In the genomic region with DNA sequence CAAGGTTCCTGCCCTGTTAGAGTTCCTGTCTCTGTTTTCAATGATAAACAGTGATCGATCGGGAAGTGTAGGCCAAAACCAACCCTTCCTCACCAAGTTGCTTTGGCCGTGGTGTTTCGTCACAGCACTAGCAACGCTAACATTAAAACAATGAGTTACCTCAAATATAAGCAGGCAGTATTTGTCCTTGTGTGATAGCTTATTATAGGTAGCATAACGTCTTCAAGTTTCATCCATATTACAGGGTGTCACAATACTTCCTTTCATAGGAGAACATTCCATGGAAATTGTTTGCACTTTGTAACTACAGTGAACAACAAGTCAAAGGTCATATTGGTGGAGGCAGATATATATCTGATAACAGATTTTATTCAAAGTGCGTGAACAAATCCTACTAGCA, we compare ENCODE assay signal across 22 mouse cellular contexts.
DNase-seq lines count a peak whose midpoint lies in the region; ATAC-seq and TF ChIP-seq lines count a peak whose summit lies in the region.
"Had no signal": no experiment of that assay in that cellular context is flagged by ENCODE, and none has a peak within 500 bp of the region (broad histone marks: within the 10 kb centered on the region; RNA-seq: fewer than 3 reads in every experiment).

No protein-coding gene starts in this region.

- no peak overlapping the region for H3K9ac ChIP-seq in forebrain, embryonic 15.5 days (replicated peaks)
- H3K9ac ChIP-seq in forebrain, embryonic 16.5 days (replicated peaks; ENCODE audit: low read depth, low read length) = no peak overlapping the region
- H3K9ac ChIP-seq in heart, embryonic 16.5 days (ENCODE audit: low read length) = no peak overlapping the region
- H3K9ac ChIP-seq: forebrain, embryonic 13.5 days; intestine, embryonic 15.5 days had no signal

- peaks cover 31% of the 10 kb centered on the region for H3K4me1 ChIP-seq in forebrain, embryonic 15.5 days
- peaks cover 22% of the 10 kb centered on the region for H3K4me1 ChIP-seq in forebrain, embryonic 16.5 days (replicated peaks; ENCODE audit: control insufficient read depth, insufficient read depth, low read length)
- peaks cover 16% of the 10 kb centered on the region for H3K4me1 ChIP-seq in heart, embryonic 16.5 days (ENCODE audit: control insufficient read depth, insufficient read depth, low read length)
- H3K4me1 ChIP-seq in limb, embryonic 10.5 days = peaks cover 63% of the 10 kb centered on the region

- H3K27ac ChIP-seq in forebrain, embryonic 15.5 days (replicated peaks) = peak overlapping the region; percentile 88; the same call in 1 of the 2 replicates
- H3K27ac ChIP-seq in forebrain, embryonic 16.5 days (ENCODE audit: low read length) = no peak overlapping the region
- H3K27ac ChIP-seq in heart, embryonic 16.5 days (ENCODE audit: low read length) = 0 out of 2 replicates have a peak overlapping the region, but pooled peaks have one; percentile 8
- H3K27ac ChIP-seq in left cerebral cortex, adult 2 months = peak overlapping the region; percentile 93; the same call in 1 of the 2 replicates
- peak overlapping the region; percentile 62; the same call in 1 of the 2 replicates for H3K27ac ChIP-seq in limb, embryonic 10.5 days

- no peaks in the 10 kb centered on the region for H3K27me3 ChIP-seq in forebrain, embryonic 15.5 days
- no peaks in the 10 kb centered on the region for H3K27me3 ChIP-seq in forebrain, embryonic 16.5 days (replicated peaks; ENCODE audit: control insufficient read depth, insufficient read depth, low read length)
- no peaks in the 10 kb centered on the region for H3K27me3 ChIP-seq in heart, embryonic 16.5 days (ENCODE audit: control insufficient read depth, insufficient read depth, low read length)
- H3K27me3 ChIP-seq in limb, embryonic 10.5 days (ENCODE audit: low read depth, poor library complexity, severe bottlenecking) = no peaks in the 10 kb centered on the region
- H3K27me3 ChIP-seq: forebrain, embryonic 13.5 days; intestine, embryonic 15.5 days had no signal

- no peak overlapping the region for H3K4me2 ChIP-seq in forebrain, embryonic 15.5 days (replicated peaks)
- H3K4me2 ChIP-seq in forebrain, embryonic 16.5 days (ENCODE audit: low read length) = no peak overlapping the region
- no peak overlapping the region for H3K4me2 ChIP-seq in heart, embryonic 16.5 days (ENCODE audit: low read depth, low read length)

- 93% methylated on average over 7 of the region's 7 CpGs for WGBS in forebrain, embryonic 15.5 days
- 88% methylated on average over 7 of the region's 7 CpGs for WGBS in forebrain, embryonic 16.5 days
- 89% methylated on average over 7 of the region's 7 CpGs for WGBS in heart, embryonic 16.5 days
- WGBS in limb, embryonic 10.5 days = 91% methylated on average over 7 of the region's 7 CpGs

- no peaks in the 10 kb centered on the region for H3K36me3 ChIP-seq in forebrain, embryonic 15.5 days
- no peaks in the 10 kb centered on the region for H3K36me3 ChIP-seq in forebrain, embryonic 16.5 days (ENCODE audit: control insufficient read depth, insufficient read depth)
- H3K36me3 ChIP-seq in heart, embryonic 16.5 days (ENCODE audit: control insufficient read depth, insufficient read depth) = no peaks in the 10 kb centered on the region
- H3K36me3 ChIP-seq in limb, embryonic 10.5 days = no peaks in the 10 kb centered on the region
- H3K36me3 ChIP-seq: forebrain, embryonic 10.5 days; heart, embryonic 10.5 days; intestine, embryonic 15.5 days had no signal

- no peak for TF ChIP-seq CTCF in left cerebral cortex, adult 2 months (IDR thresholded peaks at IDR 0.05)

- no peaks in the 10 kb centered on the region for H3K9me3 ChIP-seq in forebrain, embryonic 15.5 days
- no peaks in the 10 kb centered on the region for H3K9me3 ChIP-seq in forebrain, embryonic 16.5 days (ENCODE audit: control insufficient read depth, low read length)
- H3K9me3 ChIP-seq in heart, embryonic 16.5 days (replicated peaks; ENCODE audit: control insufficient read depth, low read length) = no peaks in the 10 kb centered on the region
- H3K9me3 ChIP-seq in limb, embryonic 10.5 days (replicated peaks) = no peaks in the 10 kb centered on the region
- H3K9me3 ChIP-seq: forebrain, embryonic 10.5 days; forebrain, embryonic 13.5 days; heart, embryonic 10.5 days; intestine, embryonic 15.5 days had no signal

- H3K4me3 ChIP-seq in forebrain, embryonic 15.5 days = no peak overlapping the region
- no peak overlapping the region for H3K4me3 ChIP-seq in forebrain, embryonic 16.5 days (replicated peaks; ENCODE audit: low read length)
- H3K4me3 ChIP-seq in heart, embryonic 16.5 days (ENCODE audit: low read length) = no peak overlapping the region
- H3K4me3 ChIP-seq in left cerebral cortex, adult 2 months = no peak overlapping the region
- H3K4me3 ChIP-seq in limb, embryonic 10.5 days = no peak overlapping the region
- H3K4me3 ChIP-seq: forebrain, embryonic 10.5 days; forebrain, embryonic 13.5 days; intestine, embryonic 15.5 days had no signal

- intact Hi-C loops in left cerebral cortex, adult 2 months (cut with DNase I) = loop anchor here (5.0 kb wide), 1 partner anchor 252 kb away; no protein-coding TSS in a partner anchor
- intact Hi-C loops in left cerebral cortex, postnatal 10 days (cut with DNase I) = loop anchor here (10.0 kb wide), 1 partner anchor 339 kb away; no protein-coding TSS in a partner anchor

- no peak for DNase-seq in heart, adult 9 months (ENCODE audit: low spot score in 2 of 2)
- no peak for DNase-seq in left cerebral cortex, adult 2 months (ENCODE audit: extremely low spot score in 1 of 2, low spot score in 2 of 2)
- no peak for DNase-seq in left cerebral cortex, postnatal 10 days (ENCODE audit: extremely low spot score in 1 of 2, low spot score in 2 of 2)
- no peak for DNase-seq in limb, embryonic 10.5 days (ENCODE audit: low spot score)
- DNase-seq in adrenal gland, adult 2 months = no peak
- DNase-seq: adrenal gland, postnatal 10 days; adrenal gland, postnatal 36 days; cerebellum, adult 18-20 months; cerebellum, adult 9-10 months; gastrocnemius, postnatal 10 days; heart, adult 18-20 months; heart, postnatal 14 days; heart, postnatal 4 days had no signal

- ATAC-seq in forebrain, embryonic 15.5 days (replicated peaks) = no peak
- ATAC-seq in forebrain, embryonic 16.5 days = no peak
- ATAC-seq in heart, embryonic 16.5 days (replicated peaks; ENCODE audit: extremely low read depth, insufficient read depth, low FRiP score) = no peak
- ATAC-seq: activated CD4-positive, CD25-positive, alpha-beta regulatory T cell, adult 4 months; forebrain, embryonic 13.5 days; hindbrain, embryonic 16.5 days; intestine, embryonic 15.5 days had no signal
